Mouse (Mus musculus) CD8-positive naive resting alpha-beta T cell, adult 57 days (primary cell): Measurements from ENCODE around the gene U2af2. TPM values are rescaled to one million over a fixed set of nuclear protein-coding genes. Genes with fewer than 3 reads are reported as not detected.

ENCODE experiments used
- total RNA-seq: library from RNA; stranded (reverse); gene quantifications from one replicate; pipeline ENCODE4 v1.2.4, GENCODE M21; 2023

Gene U2af2
- 400 TPM for total RNA-seq

GRCm38 (mm10) chr7:5061774-5062359 lies at the start of gene U2af2:
U2af2 (plus strand) TSS chr7:5062143.

GRCm38 (mm10) chr7:5014251-5015117 lies 47.5 kb upstream of the U2af2 start, which contains the start of the genes Zfp524 and Fiz1:
Zfp524 (plus strand) TSS chr7:5014415.
Fiz1 (minus strand) TSS chr7:5014697.

GRCm38 (mm10) chr7:5015118-5016001 lies 46.6 kb upstream of the U2af2 start, which contains the start of gene Gm44973:
Gm44973 (plus strand) TSS chr7:5015496.

GRCm38 (mm10) chr7:5020000-5020681 lies 41.8 kb upstream of the U2af2 start, which contains the start of the genes Zfp865 and Ccdc106:
Zfp865 (plus strand) TSS chr7:5020376.
Ccdc106 (plus strand) TSS chr7:5020553.

GRCm38 (mm10) chr7:5033818-5034217 lies 28.1 kb upstream of the U2af2 start, which contains the start of gene 4632433K11Rik:
4632433K11Rik (plus strand) TSS chr7:5034118.

GRCm38 (mm10) chr7:5038109-5038732 lies 23.7 kb upstream of the U2af2 start, which contains the start of gene Zfp784:
Zfp784 (minus strand) TSS chr7:5038446.

GRCm38 (mm10) chr7:5051193-5052192 lies 10.4 kb upstream of the U2af2 start, which contains the start of gene Zfp580:
Zfp580 (plus strand) TSS chr7:5051538.

GRCm38 (mm10) chr7:5080010-5080751 lies 18.2 kb downstream of the U2af2 start, which contains the start of gene Epn1:
Epn1 (plus strand) TSS chr7:5080235.

GRCm38 (mm10) chr7:5116850-5117249 lies 54.9 kb downstream of the U2af2 start, which contains the start of gene Rfpl4:
Rfpl4 (minus strand) TSS chr7:5116950.

GRCm38 (mm10) chr7:5125549-5126406 lies 63.8 kb downstream of the U2af2 start, which contains the start of gene Rasl2-9:
Rasl2-9 (minus strand) TSS chr7:5125950.

Other genes starting within 250 kb of the U2af2 start
- 155 TPM for gene Ube2s, start 249.6 kb upstream of the U2af2 start, total RNA-seq
- 0.12 TPM for gene Shisa7, start 217.4 kb upstream of the U2af2 start, total RNA-seq
- 3.4 TPM for gene Isoc2b, start 191.9 kb upstream of the U2af2 start, total RNA-seq
- 10.2 TPM for gene Isoc2a, start 185.0 kb upstream of the U2af2 start, total RNA-seq
- not detected for gene Gm36210, start 155.6 kb upstream of the U2af2 start, total RNA-seq
- 36.5 TPM for gene Zfp628, start 146.9 kb upstream of the U2af2 start, total RNA-seq
- gene Nat14, start 140.1 kb upstream of the U2af2 start, total RNA-seq = 16.7 TPM
- 0.64 TPM for gene Ssc5d, start 136.4 kb upstream of the U2af2 start, total RNA-seq
- not detected for gene Sbk2, start 97.7 kb upstream of the U2af2 start, total RNA-seq
- not detected for gene Sbk3, start 91.0 kb upstream of the U2af2 start, total RNA-seq
- gene Zfp579, start 66.0 kb upstream of the U2af2 start, total RNA-seq = 29.8 TPM
- 9.5 TPM for gene Zfp524, start 47.7 kb upstream of the U2af2 start, total RNA-seq
- gene Fiz1, start 47.4 kb upstream of the U2af2 start, total RNA-seq = 51.1 TPM
- gene Gm44973, start 46.6 kb upstream of the U2af2 start, total RNA-seq = not detected
- 53.7 TPM for gene Zfp865, start 41.8 kb upstream of the U2af2 start, total RNA-seq
- gene Ccdc106, start 41.6 kb upstream of the U2af2 start, total RNA-seq = not detected
- not detected for gene 4632433K11Rik, start 28.0 kb upstream of the U2af2 start, total RNA-seq
- gene Zfp784, start 23.7 kb upstream of the U2af2 start, total RNA-seq = 8.6 TPM
- gene Zfp580, start 10.6 kb upstream of the U2af2 start, total RNA-seq = 7.7 TPM
- 106 TPM for gene Epn1, start 18.1 kb downstream of the U2af2 start, total RNA-seq
- gene Rfpl4, start 54.8 kb downstream of the U2af2 start, total RNA-seq = not detected
- gene Rasl2-9, start 63.8 kb downstream of the U2af2 start, total RNA-seq = not detected
- gene Vmn1r55, start 87.5 kb downstream of the U2af2 start, total RNA-seq = 0.03 TPM
- not detected for gene Vmn1r56, start 134.6 kb downstream of the U2af2 start, total RNA-seq
- gene Vmn1r57, start 156.3 kb downstream of the U2af2 start, total RNA-seq = not detected